Mouse (Mus musculus) liver, embryonic 14.5 days (tissue): Measurements from ENCODE around the gene Phldb1. TPM values are rescaled to one million over a fixed set of nuclear protein-coding genes. Genes with fewer than 3 reads are reported as not detected.

Experiments
- ATAC-seq: fragments of 200-750 bp; cut with Nextera tagmentation; 2 replicates; pipeline ENCODE4 v1.8.0; 2017; ENCODE audit warnings: moderate number of reproducible peaks, mild to moderate bottlenecking, moderate library complexity; ENCODE audit not compliant: insufficient read depth
- DNase-seq, 3 experiments: peaks; one replicate each; pipeline ENCODE4 v3.0.0-alpha.2; 2012 to 2013; ENCODE audit warnings: low read depth in 3 of 3, low spot score in 3 of 3
- H3K27ac ChIP-seq: fragments of 300-500 bp; sonication (generic); 2 replicates; pipeline ENCODE4 v1.5.1; 2014; ENCODE audit warnings: moderate library complexity, mild to moderate bottlenecking, control low read depth, inconsistent platforms
- H3K27me3 ChIP-seq: fragments of 300-500 bp; sonication (generic); 2 replicates; pipeline ENCODE4 v1.6.1; 2014; ENCODE audit warnings: mild to moderate bottlenecking, low read length, moderate library complexity; ENCODE audit not compliant: control insufficient read depth, insufficient read depth
- H3K36me3 ChIP-seq: fragments of 300-500 bp; sonication (generic); replicated peaks from 2 replicates; pipeline ENCODE4 v1.6.1; 2014; ENCODE audit warnings: low read depth; ENCODE audit not compliant: control insufficient read depth, insufficient read depth
- H3K4me1 ChIP-seq, 2 experiments: fragments of 200-500 bp in 1 of 2; fragments of 300-500 bp in 1 of 2; sonication (generic) in 1 of 2; replicated peaks; 2 replicates each; pipeline ENCODE4 v1.6.1; 2012 to 2014; ENCODE audit warnings: antibody characterized with exemption in 1 of 2, inconsistent platforms in 1 of 2, low read length in 1 of 2; ENCODE audit not compliant: control insufficient read depth in 2 of 2, insufficient read depth in 2 of 2
- H3K4me2 ChIP-seq: fragments of 300-500 bp; sonication (generic); 2 replicates; pipeline ENCODE4 v1.6.1; 2014; ENCODE audit warnings: low read depth, mild to moderate bottlenecking, control low read depth, moderate library complexity
- H3K4me3 ChIP-seq, 2 experiments: fragments of 200-500 bp in 1 of 2; fragments of 300-500 bp in 1 of 2; sonication (generic) in 1 of 2; 2 replicates each; pipeline ENCODE4 v1.5.1; 2012 to 2014; ENCODE audit warnings: low read depth in 2 of 2, low read length in 2 of 2, mild to moderate bottlenecking in 2 of 2, control low read depth in 1 of 2, inconsistent platforms in 1 of 2, moderate library complexity in 1 of 2; ENCODE audit not compliant: insufficient read depth in 1 of 2
- H3K9ac ChIP-seq: fragments of 300-500 bp; sonication (generic); replicated peaks from 2 replicates; pipeline ENCODE4 v1.6.1; 2014; ENCODE audit warnings: mild to moderate bottlenecking, control low read depth, moderate library complexity
- H3K9me3 ChIP-seq: fragments of 300-500 bp; sonication (generic); 2 replicates; pipeline ENCODE4 v1.6.1; 2016; ENCODE audit warnings: low read length, mixed read lengths; ENCODE audit not compliant: control insufficient read depth
- CTCF ChIP-seq: IDR thresholded peaks from 2 replicates; pipeline ENCODE4 v1.5.1; 2016; ENCODE audit warnings: antibody characterized with exemption, low read depth, control low read depth
- EP300 ChIP-seq: IDR thresholded peaks from 2 replicates; pipeline ENCODE4 v1.6.1; 2016; ENCODE audit warnings: antibody characterized with exemption, low read depth
- WGBS: fragments of 180-500 bp; shearing (Covaris S2); extraction: QIAGEN DNeasy Blood & Tissue Kit; methylation state at CpG from one replicate; pipeline ENCODE4 v1.1.7; 2014; ENCODE audit not compliant: insufficient replicate concordance; 5-methylcytosine and 5-hydroxymethylcytosine counted together
- polyA plus RNA-seq, 2 experiments: library from polyadenylated mRNA; depleted of rRNA in 1 of 2; stranded (reverse) in 1 of 2; unstranded in 1 of 2; fragments of >200 nt; fragmentation: Nextera tagmentation in 1 of 2; extraction: Ambion mirVana in 1 of 2; gene quantifications; 2 replicates each; pipeline versions ENCODE4 v1.2.1 to v1.2.3; 2012 to 2014

Gene Phldb1
- polyA plus RNA-seq, 2 experiments, result 1.6 to 2.6 TPM

DNA sequence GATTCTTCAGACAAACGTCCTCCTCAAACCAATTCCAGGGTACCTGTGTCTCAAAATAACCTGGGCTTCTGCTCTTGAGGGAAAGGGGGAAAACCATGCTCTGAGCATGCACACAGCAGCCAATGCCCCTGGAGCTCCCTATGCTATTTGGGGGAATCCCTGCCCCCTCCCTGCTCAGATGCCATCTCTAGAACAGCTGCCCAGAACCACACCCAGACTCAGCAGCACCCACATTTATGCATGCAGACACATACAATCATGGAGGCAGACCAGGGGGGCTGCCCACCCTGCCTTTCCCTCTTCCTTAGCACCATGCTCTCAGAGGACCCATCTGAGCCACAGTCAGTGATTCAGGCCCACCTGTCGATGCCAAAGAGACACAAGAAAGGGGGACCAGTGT lies 21.4 kb downstream of the Phldb1 start:
- no peak overlapping the region for H3K4me3 ChIP-seq
- DNase-seq (no peak), ATAC-seq (no peak)
- H3K36me3 ChIP-seq, result no peaks in the 10 kb centered on the region
- 36% methylated on average over 2 of the region's 2 CpGs for WGBS
- TF ChIP-seq CTCF, result no peak
- TF ChIP-seq EP300, result no peak
- no peak overlapping the region for H3K27ac ChIP-seq
- no peaks in the 10 kb centered on the region for H3K9me3 ChIP-seq
- no peaks in the 10 kb centered on the region for H3K27me3 ChIP-seq
- peaks cover 0 to 5% of the 10 kb centered on the region in 2 experiments; a peak in 3 of 4 replicates for H3K4me1 ChIP-seq
- H3K4me2 ChIP-seq, result no peak overlapping the region
- H3K9ac ChIP-seq, result no peak overlapping the region

DNA sequence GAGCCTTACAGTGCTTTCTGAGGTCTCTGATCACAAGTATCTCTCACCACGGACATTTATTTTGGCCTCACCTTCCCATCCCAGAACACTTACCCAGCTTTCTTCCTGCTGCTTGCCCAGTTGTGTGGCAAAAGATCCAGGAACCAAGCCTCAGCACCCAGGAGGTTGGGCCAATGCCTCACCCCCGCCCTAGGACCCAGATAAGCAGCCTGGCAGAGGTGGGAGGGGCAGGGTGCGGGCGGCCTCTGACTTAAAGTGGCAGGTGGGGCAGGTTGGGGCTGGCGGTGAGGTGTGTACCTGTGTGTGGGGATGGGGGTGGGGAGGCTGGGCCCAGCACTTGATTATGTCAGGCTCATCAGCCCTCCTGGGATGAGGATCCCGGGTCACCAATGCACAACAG lies 21.9 kb downstream of the Phldb1 start:
- TF ChIP-seq EP300 (no peak), CTCF (no peak)
- Histone ChIP-seq H3K27me3 (peaks cover under 1% of the 10 kb centered on the region; the same call in 1 of the 2 replicates), H3K4me3 (no peak overlapping the region), H3K36me3 (no peaks in the 10 kb centered on the region), H3K9me3 (no peaks in the 10 kb centered on the region), H3K4me1 (peaks cover 0 to 5% of the 10 kb centered on the region in 2 experiments; a peak in 3 of 4 replicates), H3K27ac (no peak overlapping the region), H3K9ac (no peak overlapping the region), H3K4me2 (no peak overlapping the region)
- 46% methylated on average over 6 of the region's 6 CpGs for WGBS
- DNase-seq (no peak), ATAC-seq (no peak)

DNA sequence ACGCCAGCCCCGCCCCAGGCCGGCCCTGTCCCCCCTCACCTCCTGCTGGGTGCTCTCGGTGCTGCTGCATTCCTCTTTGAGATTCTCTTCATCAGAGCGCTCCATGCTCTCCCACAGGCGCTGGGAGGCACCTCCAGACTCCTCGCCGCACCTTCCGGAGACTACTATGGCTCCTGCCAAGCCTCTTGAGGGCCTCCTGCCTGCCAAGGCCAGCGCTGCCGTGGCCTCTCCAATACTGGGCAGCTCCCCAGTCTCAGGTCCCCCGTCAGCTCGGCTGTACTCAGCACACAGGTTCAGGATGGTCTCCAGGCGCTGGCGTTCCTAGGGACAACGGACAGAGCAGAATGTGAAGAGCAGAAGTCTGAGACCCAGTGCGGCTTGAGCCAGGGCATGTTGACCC lies 23.4 kb downstream of the Phldb1 start:
- H3K9me3 ChIP-seq, result no peaks in the 10 kb centered on the region
- TF ChIP-seq CTCF (no peak), EP300 (no peak)
- no peak overlapping the region for H3K9ac ChIP-seq
- no peaks in the 10 kb centered on the region for H3K36me3 ChIP-seq
- 72% methylated on average over 17 of the region's 17 CpGs for WGBS
- DNase-seq (no peak), ATAC-seq (no peak)
- H3K4me3 ChIP-seq, result no peak overlapping the region
- H3K4me2 ChIP-seq, result no peak overlapping the region
- H3K4me1 ChIP-seq, result no peaks in the 10 kb centered on the region; a peak in 1 of 4 replicates
- peaks cover 4% of the 10 kb centered on the region; the same call in 1 of the 2 replicates for H3K27me3 ChIP-seq
- H3K27ac ChIP-seq, result no peak overlapping the region

DNA sequence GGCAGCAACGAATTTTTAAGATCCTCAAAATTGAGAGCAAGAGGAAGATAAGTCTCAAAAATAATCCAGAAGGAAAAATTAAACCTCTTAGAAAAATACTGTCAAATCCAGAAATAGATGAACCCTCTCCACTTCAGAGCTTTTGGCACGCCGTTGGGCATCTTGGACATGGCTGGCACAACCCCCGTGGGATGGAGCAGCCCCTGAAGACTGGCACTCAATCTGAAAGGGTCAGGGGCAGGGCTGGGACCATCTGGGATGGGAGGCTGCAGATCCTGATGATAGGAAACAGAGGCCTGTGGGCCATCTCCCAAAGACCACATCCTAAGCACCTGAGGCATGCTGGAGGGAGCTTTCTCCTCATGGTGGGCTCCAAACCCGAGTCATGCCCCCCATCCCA lies 24.8 kb downstream of the Phldb1 start:
- TF ChIP-seq EP300 (no peak), CTCF (no peak)
- Histone ChIP-seq H3K27ac (no peak overlapping the region), H3K36me3 (no peaks in the 10 kb centered on the region), H3K4me2 (no peak overlapping the region), H3K27me3 (peaks cover 4% of the 10 kb centered on the region; the same call in 1 of the 2 replicates), H3K9ac (no peak overlapping the region), H3K9me3 (no peaks in the 10 kb centered on the region), H3K4me3 (no peak overlapping the region), H3K4me1 (no peaks in the 10 kb centered on the region; a peak in 1 of 4 replicates)
- DNase-seq, result no peak
- 57% methylated on average over 5 of the region's 5 CpGs for WGBS
- ATAC-seq, result no peak

DNA sequence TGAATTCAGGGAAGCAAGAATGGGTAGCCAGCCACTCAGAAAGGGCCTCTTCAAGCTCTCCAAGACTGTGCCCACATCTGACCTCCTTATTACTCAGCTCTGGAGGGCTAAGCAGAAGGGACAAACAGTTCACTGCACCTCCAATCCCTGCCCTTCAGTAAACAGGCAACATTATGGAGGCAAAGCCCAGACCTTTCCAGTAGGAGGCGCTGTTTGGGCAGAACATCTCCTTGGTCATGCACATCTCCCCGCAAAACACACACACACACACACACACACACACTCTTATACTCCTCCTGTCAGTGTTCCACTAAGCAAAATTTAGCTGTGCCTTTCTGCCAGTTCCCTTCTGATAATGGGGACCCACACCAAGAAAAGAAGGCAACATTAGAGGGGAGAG lies 25.4 kb downstream of the Phldb1 start:
- Histone ChIP-seq H3K36me3 (no peaks in the 10 kb centered on the region), H3K4me3 (no peak overlapping the region), H3K4me2 (no peak overlapping the region), H3K9me3 (no peaks in the 10 kb centered on the region), H3K9ac (no peak overlapping the region), H3K4me1 (no peaks in the 10 kb centered on the region; a peak in 1 of 4 replicates), H3K27me3 (peaks cover 4% of the 10 kb centered on the region; the same call in 1 of the 2 replicates), H3K27ac (no peak overlapping the region)
- peak; percentile 78 for TF ChIP-seq CTCF
- no peak for TF ChIP-seq EP300
- 33% methylated on average over 2 of the region's 2 CpGs for WGBS
- DNase-seq (no peak), ATAC-seq (no peak)
